Mouse (Mus musculus): ENCODE data around the gene Creg1. TPM values are rescaled to one million over a fixed set of nuclear protein-coding genes. Genes with fewer than 3 reads are reported as not detected.

Creg1 gene
- polyA plus RNA-seq, 1 experiment from 2014 or later = 289 TPM

- Histone ChIP-seq H3K4me3 (ENCODE audit: low read depth, low read length) (no peak overlapping the region), H3K36me3 (replicated peaks; ENCODE audit: insufficient read depth, low read length) (no peaks in the 10 kb centered on the region), H3K4me2 (ENCODE audit: low read depth, low read length) (no peak overlapping the region), H3K9ac (replicated peaks) (no peak overlapping the region), H3K9me3 (ENCODE audit: low read length) (no peaks in the 10 kb centered on the region), H3K27me3 (ENCODE audit: insufficient read depth, low read length) (no peaks in the 10 kb centered on the region), H3K4me1 (ENCODE audit: insufficient read depth) (no peaks in the 10 kb centered on the region), H3K27ac (ENCODE audit: low read depth) (no peak overlapping the region)
- 80% methylated on average over 8 of the region's 8 CpGs for WGBS (ENCODE audit: insufficient replicate concordance)
- TF ChIP-seq EP300 (IDR thresholded peaks at IDR 0.05; ENCODE audit: low read depth) = no peak
- TF ChIP-seq CTCF (IDR thresholded peaks at IDR 0.05; ENCODE audit: low read depth) = no peak
- DNase-seq = no peak
- no peak for ATAC-seq
Measured at GRCm38 (mm10) chr1:165741989-165742388, 21.6 kb upstream of the Creg1 start.

GRCm38 (mm10) chr1:165748053-165748452 lies 15.5 kb upstream of the Creg1 start:
- 46% methylated on average over 11 of the region's 11 CpGs for WGBS (ENCODE audit: insufficient replicate concordance)
- no peak for ATAC-seq
- DNase-seq = no peak

GRCm38 (mm10) chr1:165751142-165751541 lies 12.4 kb upstream of the Creg1 start:
- Histone ChIP-seq H3K4me2 (ENCODE audit: low read depth, low read length) (no peak overlapping the region), H3K36me3 (replicated peaks; ENCODE audit: insufficient read depth, low read length) (no peaks in the 10 kb centered on the region)

More at GRCm38 (mm10) chr1:165748053-165748452, 15.5 kb upstream of the Creg1 start:
- H3K4me1 ChIP-seq (ENCODE audit: insufficient read depth) = 0 out of 2 replicates have a peak, but pooled peaks cover 2% of the 10 kb centered on the region
- no peak overlapping the region for H3K27ac ChIP-seq (ENCODE audit: low read depth)
- TF ChIP-seq EP300 (IDR thresholded peaks at IDR 0.05; ENCODE audit: low read depth) (no peak), CTCF (IDR thresholded peaks at IDR 0.05; ENCODE audit: low read depth) (no peak)
- no peaks in the 10 kb centered on the region for H3K9me3 ChIP-seq (ENCODE audit: low read length)
- H3K36me3 ChIP-seq (replicated peaks; ENCODE audit: insufficient read depth, low read length) = no peaks in the 10 kb centered on the region
- no peak overlapping the region for H3K9ac ChIP-seq (replicated peaks)
- H3K4me2 ChIP-seq (ENCODE audit: low read depth, low read length) = no peak overlapping the region
- H3K4me3 ChIP-seq (ENCODE audit: low read depth, low read length) = no peak overlapping the region
- no peaks in the 10 kb centered on the region for H3K27me3 ChIP-seq (ENCODE audit: insufficient read depth, low read length)

GRCm38 (mm10) chr1:165751838-165752237 lies 11.7 kb upstream of the Creg1 start:
- TF ChIP-seq CTCF (IDR thresholded peaks at IDR 0.05; ENCODE audit: low read depth) (no peak), EP300 (IDR thresholded peaks at IDR 0.05; ENCODE audit: low read depth) (no peak)
- Histone ChIP-seq H3K4me2 (ENCODE audit: low read depth, low read length) (no peak overlapping the region), H3K27me3 (ENCODE audit: insufficient read depth, low read length) (no peaks in the 10 kb centered on the region), H3K4me1 (ENCODE audit: insufficient read depth) (0 out of 2 replicates have a peak, but pooled peaks cover 2% of the 10 kb centered on the region), H3K4me3 (ENCODE audit: low read depth, low read length) (no peak overlapping the region), H3K9me3 (ENCODE audit: low read length) (no peaks in the 10 kb centered on the region), H3K27ac (ENCODE audit: low read depth) (no peak overlapping the region), H3K36me3 (replicated peaks; ENCODE audit: insufficient read depth, low read length) (no peaks in the 10 kb centered on the region), H3K9ac (replicated peaks) (no peak overlapping the region)
- 79% methylated on average over 5 of the region's 5 CpGs for WGBS (ENCODE audit: insufficient replicate concordance)
- DNase-seq = no peak
- no peak for ATAC-seq

More at GRCm38 (mm10) chr1:165751142-165751541, 12.4 kb upstream of the Creg1 start:
- 0 out of 2 replicates have a peak, but pooled peaks cover 2% of the 10 kb centered on the region for H3K4me1 ChIP-seq (ENCODE audit: insufficient read depth)
- H3K4me3 ChIP-seq (ENCODE audit: low read depth, low read length) = no peak overlapping the region
- DNase-seq (no peak), ATAC-seq (no peak)
- H3K27ac ChIP-seq (ENCODE audit: low read depth) = no peak overlapping the region
- no peaks in the 10 kb centered on the region for H3K27me3 ChIP-seq (ENCODE audit: insufficient read depth, low read length)
- TF ChIP-seq EP300 (IDR thresholded peaks at IDR 0.05; ENCODE audit: low read depth) = no peak
- TF ChIP-seq CTCF (IDR thresholded peaks at IDR 0.05; ENCODE audit: low read depth) = no peak
- no peaks in the 10 kb centered on the region for H3K9me3 ChIP-seq (ENCODE audit: low read length)
- H3K9ac ChIP-seq (replicated peaks) = no peak overlapping the region

GRCm38 (mm10) chr1:165754205-165754604 lies 9.3 kb upstream of the Creg1 start:
- Histone ChIP-seq H3K36me3 (replicated peaks; ENCODE audit: insufficient read depth, low read length) (no peaks in the 10 kb centered on the region), H3K27ac (ENCODE audit: low read depth) (no peak overlapping the region), H3K27me3 (ENCODE audit: insufficient read depth, low read length) (no peaks in the 10 kb centered on the region), H3K9me3 (ENCODE audit: low read length) (no peaks in the 10 kb centered on the region), H3K4me2 (ENCODE audit: low read depth, low read length) (no peak overlapping the region), H3K4me3 (ENCODE audit: low read depth, low read length) (no peak overlapping the region), H3K9ac (replicated peaks) (no peak overlapping the region), H3K4me1 (ENCODE audit: insufficient read depth) (0 out of 2 replicates have a peak, but pooled peaks cover 2% of the 10 kb centered on the region)
- DNase-seq = no peak
- no peak for ATAC-seq
- WGBS (ENCODE audit: insufficient replicate concordance) = 85% methylated on average over 6 of the region's 6 CpGs
- TF ChIP-seq CTCF (IDR thresholded peaks at IDR 0.05; ENCODE audit: low read depth) = no peak
- TF ChIP-seq EP300 (IDR thresholded peaks at IDR 0.05; ENCODE audit: low read depth) = no peak

GRCm38 (mm10) chr1:165755194-165755593 lies 8.4 kb upstream of the Creg1 start:
- H3K9me3 ChIP-seq (ENCODE audit: low read length) = no peaks in the 10 kb centered on the region
- H3K9ac ChIP-seq (replicated peaks) = no peak overlapping the region
- no peak overlapping the region for H3K4me2 ChIP-seq (ENCODE audit: low read depth, low read length)
- H3K27ac ChIP-seq (ENCODE audit: low read depth) = no peak overlapping the region
- no peak for DNase-seq
- ATAC-seq = no peak
- 51% methylated on average over 4 of the region's 4 CpGs for WGBS (ENCODE audit: insufficient replicate concordance)
- H3K27me3 ChIP-seq (ENCODE audit: insufficient read depth, low read length) = no peaks in the 10 kb centered on the region
- no peak overlapping the region for H3K4me3 ChIP-seq (ENCODE audit: low read depth, low read length)
- no peaks in the 10 kb centered on the region for H3K36me3 ChIP-seq (replicated peaks; ENCODE audit: insufficient read depth, low read length)
- TF ChIP-seq CTCF (IDR thresholded peaks at IDR 0.05; ENCODE audit: low read depth) = no peak
- TF ChIP-seq EP300 (IDR thresholded peaks at IDR 0.05; ENCODE audit: low read depth) = no peak
- 0 out of 2 replicates have a peak, but pooled peaks cover 3% of the 10 kb centered on the region for H3K4me1 ChIP-seq (ENCODE audit: insufficient read depth)
